Comparison of ENCODE assay signal across 8 mouse cellular contexts in genomic region chr7:80371041-80371751, GRCm38 (mm10). TPM values are rescaled to one million over a fixed set of nuclear protein-coding genes. Genes with fewer than 3 reads are reported as not detected.
DNase-seq lines count a peak whose midpoint lies in the region; ATAC-seq and TF ChIP-seq lines count a peak whose summit lies in the region.

Gene Man2a2, minus strand, starts transcription at chr7:80371375.

- H3K27ac ChIP-seq in embryonic facial prominence, embryonic 14.5 days (replicated peaks; ENCODE audit: low read depth, low read length), result peak within 1 kb of the TSS; percentile 87
- peak within 1 kb of the TSS; percentile 65 for H3K27ac ChIP-seq in heart, embryonic 11.5 days (ENCODE audit: low read depth, low read length)
- peak within 1 kb of the TSS; percentile 92 for H3K27ac ChIP-seq in kidney, embryonic 15.5 days
- H3K27ac ChIP-seq in liver, adult 2 months (replicated peaks; ENCODE audit: insufficient read depth, low read depth, low read length), result peak within 1 kb of the TSS; percentile 35

- TF ChIP-seq CTCF in liver, adult 2 months (IDR thresholded peaks at IDR 0.05; ENCODE audit: low read depth, low read length), result peak; percentile 68

- H3K36me3 ChIP-seq in embryonic facial prominence, embryonic 14.5 days (ENCODE audit: control insufficient read depth, insufficient read depth, low read length), result peaks cover 25% of the 10 kb centered on the region
- peaks cover 15% of the 10 kb centered on the region; the same call in 1 of the 2 replicates for H3K36me3 ChIP-seq in heart, embryonic 11.5 days (ENCODE audit: control insufficient read depth, insufficient read depth, low read length)
- H3K36me3 ChIP-seq in kidney, embryonic 15.5 days, result peaks cover 25% of the 10 kb centered on the region
- H3K36me3 ChIP-seq in liver, adult 2 months (ENCODE audit: control insufficient read depth, insufficient read depth, low read length), result peaks cover 4% of the 10 kb centered on the region; the same call in 1 of the 2 replicates

- H3K9ac ChIP-seq in embryonic facial prominence, embryonic 14.5 days (ENCODE audit: low read depth, low read length), result peak within 1 kb of the TSS; percentile 89
- peak within 1 kb of the TSS; percentile 85 for H3K9ac ChIP-seq in heart, embryonic 11.5 days (ENCODE audit: low read depth, low read length)
- peak within 1 kb of the TSS; percentile 89 for H3K9ac ChIP-seq in kidney, embryonic 15.5 days
- peak within 1 kb of the TSS; percentile 69 for H3K9ac ChIP-seq in liver, adult 2 months (ENCODE audit: low read depth, low read length)

- peak within 1 kb of the TSS; percentile 90 for H3K4me3 ChIP-seq in embryonic facial prominence, embryonic 14.5 days (ENCODE audit: low read depth, low read length)
- peak within 1 kb of the TSS; percentile 87 for H3K4me3 ChIP-seq in heart, embryonic 11.5 days (ENCODE audit: low read depth, low read length)
- peak within 1 kb of the TSS; percentile 90 for H3K4me3 ChIP-seq in kidney, embryonic 15.5 days (replicated peaks)
- H3K4me3 ChIP-seq in liver, adult 2 months (ENCODE audit: insufficient read depth, low read depth, low read length), result peak within 1 kb of the TSS; percentile 61

- no peak for TF ChIP-seq POLR2A in liver, adult 2 months (IDR thresholded peaks at IDR 0.05; ENCODE audit: extremely low read depth, insufficient read depth, low read length)

- peak within 1 kb of the TSS; percentile 70 for H3K4me2 ChIP-seq in embryonic facial prominence, embryonic 14.5 days (ENCODE audit: low read depth, low read length)
- H3K4me2 ChIP-seq in heart, embryonic 11.5 days, result peak within 1 kb of the TSS; percentile 82
- H3K4me2 ChIP-seq in kidney, embryonic 15.5 days, result peak within 1 kb of the TSS; percentile 88

- no peaks in the 10 kb centered on the region for H3K27me3 ChIP-seq in embryonic facial prominence, embryonic 14.5 days (replicated peaks; ENCODE audit: control insufficient read depth, insufficient read depth, low read length)
- peaks cover 2% of the 10 kb centered on the region; the same call in 1 of the 2 replicates for H3K27me3 ChIP-seq in heart, embryonic 11.5 days (ENCODE audit: control insufficient read depth, insufficient read depth, low read length)
- H3K27me3 ChIP-seq in kidney, embryonic 15.5 days, result no peaks in the 10 kb centered on the region
- no peaks in the 10 kb centered on the region for H3K27me3 ChIP-seq in liver, adult 2 months (ENCODE audit: control insufficient read depth, insufficient read depth, low read length)

- under 1% methylated on average over 14 of the region's 86 CpGs for WGBS in embryonic facial prominence, embryonic 14.5 days
- WGBS in heart, embryonic 11.5 days (ENCODE audit: insufficient replicate concordance), result under 1% methylated on average over 75 of the region's 86 CpGs
- under 1% methylated on average over 81 of the region's 86 CpGs for WGBS in kidney, embryonic 15.5 days
- WGBS in liver, adult 2 months, result 1% methylated on average over 82 of the region's 86 CpGs

- no peaks in the 10 kb centered on the region for H3K9me3 ChIP-seq in embryonic facial prominence, embryonic 14.5 days (ENCODE audit: control insufficient read depth, low read length)
- no peaks in the 10 kb centered on the region for H3K9me3 ChIP-seq in heart, embryonic 11.5 days (replicated peaks; ENCODE audit: control insufficient read depth, low read length)
- no peaks in the 10 kb centered on the region for H3K9me3 ChIP-seq in kidney, embryonic 15.5 days (replicated peaks)

- peaks cover 14% of the 10 kb centered on the region for H3K4me1 ChIP-seq in embryonic facial prominence, embryonic 14.5 days (ENCODE audit: control insufficient read depth, insufficient read depth, low read length)
- peaks cover 20% of the 10 kb centered on the region for H3K4me1 ChIP-seq in heart, embryonic 11.5 days (ENCODE audit: control insufficient read depth, insufficient read depth, low read length)
- peaks cover 33% of the 10 kb centered on the region for H3K4me1 ChIP-seq in kidney, embryonic 15.5 days
- H3K4me1 ChIP-seq in liver, adult 2 months (ENCODE audit: control insufficient read depth, insufficient read depth, low read length), result peaks cover 6% of the 10 kb centered on the region

- ATAC-seq in embryonic facial prominence, embryonic 14.5 days (ENCODE audit: low read depth), result peak; percentile 77
- ATAC-seq in heart, embryonic 11.5 days (replicated peaks; ENCODE audit: insufficient number of reproducible peaks, low FRiP score, low TSS enrichment), result peak; percentile 36; the same call in 1 of the 2 replicates
- peak; percentile 70 for ATAC-seq in kidney, embryonic 15.5 days (replicated peaks; ENCODE audit: low FRiP score)
- no peak for ATAC-seq in monocyte, adult 5-6 weeks (replicated peaks; ENCODE audit: insufficient number of reproducible peaks, low FRiP score, low TSS enrichment, poor library complexity, severe bottlenecking)

- DNase-seq in urinary bladder, adult 18-20 months (ENCODE audit: low spot score in 2 of 2), result peak; percentile 47 to 51
- no peak for DNase-seq in urinary bladder, postnatal 10 days (ENCODE audit: low spot score)
- DNase-seq in embryonic facial prominence, embryonic 14.5 days (ENCODE audit: low spot score), result peak; percentile 82
- no peak for DNase-seq in liver, adult 2 months (ENCODE audit: extremely low read depth, low read depth, low spot score)
- DNase-seq in spleen, postnatal 14 days (ENCODE audit: low spot score in 2 of 2), result peak; percentile 64 to 76

- H3K79me2 ChIP-seq in liver, adult 2 months (ENCODE audit: control insufficient read depth, insufficient read depth, low read length), result no peaks in the 10 kb centered on the region

RNA-seq across cellular contexts. Expression of gene Man2a2, which starts in this region (rescaled TPM):
- 15.7 and 19.3 TPM in 2 replicates for polyA plus RNA-seq in embryonic facial prominence, embryonic 14.5 days (2014; fragmentation: Nextera tagmentation; extraction: Ambion mirVana)
- polyA plus RNA-seq in heart, embryonic 11.5 days (2014; fragmentation: Nextera tagmentation; extraction: Ambion mirVana), result 12.3 and 12.7 TPM in 2 replicates
- polyA plus RNA-seq in kidney, embryonic 15.5 days (2015; fragmentation: Nextera tagmentation; extraction: Ambion mirVana), result 16.2 and 20.8 TPM in 2 replicates
- 9.3 and 13.2 TPM in 2 replicates for total RNA-seq in liver, adult 2 months (2014; rRNA removed)
- 26.5 and 45.6 TPM in 2 replicates for polyA plus RNA-seq in liver, adult 2 months (2012; rRNA removed)
- 12.8 to 20.6 TPM (median 18.0 TPM) in 3 replicates for total RNA-seq in monocyte, adult 5-6 weeks (2017)

Comparison
In these comparisons a context has a peak if more than half of its experiments do, and no peak if none do; other contexts are left out.
1. DNase-seq: peak in urinary bladder, adult 18-20 months (2 of 2), embryonic facial prominence, embryonic 14.5 days (single experiment) and spleen, postnatal 14 days (2 of 2); none in urinary bladder, postnatal 10 days (single experiment) and liver, adult 2 months (single experiment).
2. H3K27ac ChIP-seq: peak in every context shown above with its lines; median percentile 92 in kidney, embryonic 15.5 days; 87 in embryonic facial prominence, embryonic 14.5 days; 65 in heart, embryonic 11.5 days; 35 in liver, adult 2 months.
3. Peak in every context shown above with its lines, with median percentiles within 50 percentile points of each other: H3K4me2 ChIP-seq, H3K4me3 ChIP-seq and H3K9ac ChIP-seq.